Mouse (Mus musculus): ENCODE results near the gene Luc7l2. TPM values are rescaled to one million over a fixed set of nuclear protein-coding genes. Genes with fewer than 3 reads are reported as not detected.

The Luc7l2 gene
- total RNA-seq, 2 experiments from 2014 or later: 145 to 147 TPM

DNA sequence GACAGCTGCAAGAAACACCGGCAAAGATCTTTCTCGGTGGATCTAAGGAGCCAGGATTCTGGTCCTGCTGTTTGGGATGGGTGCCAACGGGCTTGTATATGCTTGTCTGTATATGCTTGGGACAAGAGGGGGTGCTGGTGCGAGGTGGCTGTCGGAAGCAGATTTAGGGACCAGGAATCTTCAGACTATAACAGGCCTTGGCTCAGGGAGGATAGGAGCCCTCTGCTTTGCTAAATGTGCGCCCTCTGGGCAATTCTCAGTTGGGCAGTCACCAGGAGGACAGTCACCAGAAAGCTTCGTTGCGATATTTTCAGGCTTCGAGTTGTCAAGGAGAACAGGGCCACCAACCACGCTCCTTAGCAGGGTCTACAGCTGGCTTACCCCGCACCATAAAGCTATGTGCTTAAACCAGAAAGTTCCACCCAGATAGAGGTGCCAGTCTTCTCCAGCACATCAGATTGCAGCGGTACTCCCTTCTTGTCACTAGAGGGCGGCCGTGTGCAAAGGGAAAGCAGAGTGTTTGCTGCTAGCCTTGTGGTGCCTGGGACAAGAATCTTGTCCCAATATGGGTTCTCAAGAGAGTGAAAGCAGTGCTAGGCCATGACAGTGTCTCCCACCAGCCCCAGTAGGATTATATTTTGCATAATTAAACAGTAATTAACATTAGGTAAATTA, 99.3 kb downstream of the Luc7l2 start:
- peak; percentile 80 for DNase-seq

Small RNA genes lying within 50 kb of the gene (microRNA-seq; reads per million reads assigned to microRNA genes)
- 0 reads per million in 2 experiments for gene Mir7670

Other genes with a start within 250 kb of the Luc7l2 start
- 10 to 100 TPM; 20.5 to 21.6 TPM for gene Zc3hav1, start 196.7 kb upstream of the Luc7l2 start, total RNA-seq (2021)
- 1 to 10 TPM; 2.8 to 4.1 TPM for gene Ttc26, start 169.9 kb upstream of the Luc7l2 start, total RNA-seq (2021)
- gene Ubn2, start 117.4 kb upstream of the Luc7l2 start, total RNA-seq (2021): 10 to 100 TPM; 27.5 to 29.5 TPM
- 100 to 1,000 TPM; 164 to 207 TPM for gene Fmc1, start 17.8 kb upstream of the Luc7l2 start, total RNA-seq (2021)
- under 1 TPM; 0.54 to 0.91 TPM for gene Klrg2, start 85.9 kb downstream of the Luc7l2 start, total RNA-seq (2021)
- 1 to 10 TPM; 4.8 to 4.9 TPM for gene Clec2l, start 111.7 kb downstream of the Luc7l2 start, total RNA-seq (2021)

All from heart, postnatal 4 days (tissue).